Mouse (Mus musculus) lung, postnatal 0 days (tissue): ENCODE results near the gene Gm10642. TPM values are rescaled to one million over a fixed set of nuclear protein-coding genes. Genes with fewer than 3 reads are reported as not detected.

Source experiments
- ATAC-seq: fragments of 200-750 bp; cut with Nextera tagmentation; 2 replicates; pipeline ENCODE4 v1.8.0; 2017; ENCODE audit warnings: moderate library complexity
- DNase-seq: peaks from one replicate; pipeline ENCODE4 v3.0.0-alpha.2; 2016; ENCODE audit warnings: low spot score
- H3K27ac ChIP-seq: fragments of 300-500 bp; sonication (generic); 2 replicates; pipeline ENCODE4 v1.5.1; 2014; ENCODE audit warnings: antibody characterized with exemption, mild to moderate bottlenecking, low read length, mixed read lengths
- H3K27me3 ChIP-seq: fragments of 300-500 bp; sonication (generic); replicated peaks from 2 replicates; pipeline ENCODE4 v1.6.1; 2014; ENCODE audit warnings: low read length, mixed read lengths; ENCODE audit not compliant: insufficient read depth
- H3K36me3 ChIP-seq: fragments of 300-500 bp; sonication (generic); 2 replicates; pipeline ENCODE4 v1.6.1; 2014; ENCODE audit warnings: low read length, mixed read lengths; ENCODE audit not compliant: insufficient read depth
- H3K4me1 ChIP-seq: fragments of 300-500 bp; sonication (generic); 2 replicates; pipeline ENCODE4 v1.6.1; 2014; ENCODE audit warnings: antibody characterized with exemption, low read depth, low read length, mixed read lengths; ENCODE audit not compliant: insufficient read depth
- H3K4me2 ChIP-seq: fragments of 300-500 bp; sonication (generic); replicated peaks from 2 replicates; pipeline ENCODE4 v1.6.1; 2014; ENCODE audit warnings: low read depth, mild to moderate bottlenecking, low read length, moderate library complexity, mixed read lengths
- H3K4me3 ChIP-seq: fragments of 300-500 bp; sonication (generic); 2 replicates; pipeline ENCODE4 v1.5.1; 2014; ENCODE audit warnings: low read depth, low read length
- H3K9ac ChIP-seq: fragments of 300-500 bp; sonication (generic); replicated peaks from 2 replicates; pipeline ENCODE4 v1.6.1; 2014; ENCODE audit warnings: low read depth, mild to moderate bottlenecking
- H3K9me3 ChIP-seq: fragments of 300-500 bp; sonication (generic); 2 replicates; pipeline ENCODE4 v1.6.1; 2016; ENCODE audit warnings: low read length, mixed read lengths
- CTCF ChIP-seq: IDR thresholded peaks from 2 replicates; pipeline ENCODE4 v1.5.1; 2016; ENCODE audit warnings: antibody characterized with exemption, mild to moderate bottlenecking
- EP300 ChIP-seq: IDR thresholded peaks from 2 replicates; pipeline ENCODE4 v1.6.1; 2016; ENCODE audit warnings: antibody characterized with exemption, mild to moderate bottlenecking, control low read depth
- WGBS: fragments of 180-500 bp; shearing (Covaris S2); extraction: QIAGEN DNeasy Blood & Tissue Kit; methylation state at CpG from one replicate; pipeline ENCODE4 v1.1.7; 2014; 5-methylcytosine and 5-hydroxymethylcytosine counted together
- polyA plus RNA-seq: library from polyadenylated mRNA; unstranded; fragments of >200 nt; fragmentation: Nextera tagmentation; extraction: Ambion mirVana; gene quantifications from 2 replicates; pipeline ENCODE4 v1.2.1, GENCODE M21; 2015

Gm10642 gene
- polyA plus RNA-seq, result 1.7 and 1.8 TPM in 2 replicates

DNA sequence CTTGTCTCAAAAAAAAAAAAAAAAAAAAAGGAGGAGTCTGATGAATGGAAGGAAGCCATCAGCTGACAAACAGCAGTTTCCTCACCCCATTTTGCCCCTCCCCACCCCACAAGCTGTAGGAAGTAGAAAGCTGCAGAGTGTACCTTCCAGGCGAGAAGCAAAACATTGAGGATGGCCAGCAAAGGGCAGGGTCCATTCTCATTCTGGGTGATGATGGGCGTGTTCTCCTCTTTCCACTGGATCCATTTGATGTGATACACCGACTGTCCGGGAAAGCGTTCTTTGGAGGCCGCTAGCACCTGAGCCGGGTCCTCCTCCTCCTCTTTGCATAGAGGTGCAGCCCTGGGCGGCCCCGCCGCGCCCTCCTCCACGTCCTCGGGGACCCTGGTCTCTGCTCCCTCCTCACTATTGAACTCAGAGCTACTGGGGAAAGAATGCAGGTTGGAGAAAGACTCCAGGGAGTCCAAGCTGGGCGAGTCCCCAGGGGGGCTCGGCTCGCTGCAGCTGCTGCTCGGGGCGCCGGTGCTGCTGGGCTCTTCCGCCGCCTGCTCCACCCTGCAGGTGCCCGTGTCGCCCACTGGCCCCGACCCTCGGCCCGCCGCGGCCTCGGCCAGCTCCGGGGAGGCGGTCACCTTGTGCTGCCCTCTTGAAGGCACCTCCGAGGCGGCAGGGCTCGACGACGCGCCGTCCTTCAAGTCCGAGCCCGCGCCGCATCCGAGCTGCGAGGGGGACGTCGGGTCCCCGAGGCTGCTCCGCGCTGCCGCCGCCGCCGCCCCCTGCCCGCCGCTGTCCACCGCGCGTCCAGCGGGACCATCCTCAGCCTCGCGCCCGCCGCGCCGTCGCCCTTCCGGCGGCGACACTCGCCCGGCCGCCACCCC lies at the start of gene Gm10642:
TSS of gene Gm10642 (plus strand) at position 122 of the 878 bp plus-strand sequence.
- WGBS, result under 1% methylated on average over 46 of the region's 72 CpGs
- H3K4me2 ChIP-seq, result peak within 1 kb of the TSS; percentile 92
- no peaks in the 10 kb centered on the region for H3K36me3 ChIP-seq
- peak within 1 kb of the TSS; percentile 73 for H3K9ac ChIP-seq
- no peaks in the 10 kb centered on the region for H3K9me3 ChIP-seq
- ATAC-seq (peak; percentile 5), DNase-seq (peak; percentile 74)
- H3K27me3 ChIP-seq, result no peaks in the 10 kb centered on the region
- peak within 1 kb of the TSS; percentile 92 for H3K27ac ChIP-seq
- no peaks in the 10 kb centered on the region for H3K4me1 ChIP-seq
- TF ChIP-seq CTCF, result no peak
- TF ChIP-seq EP300, result no peak
- peak within 1 kb of the TSS; percentile 93 for H3K4me3 ChIP-seq

DNA sequence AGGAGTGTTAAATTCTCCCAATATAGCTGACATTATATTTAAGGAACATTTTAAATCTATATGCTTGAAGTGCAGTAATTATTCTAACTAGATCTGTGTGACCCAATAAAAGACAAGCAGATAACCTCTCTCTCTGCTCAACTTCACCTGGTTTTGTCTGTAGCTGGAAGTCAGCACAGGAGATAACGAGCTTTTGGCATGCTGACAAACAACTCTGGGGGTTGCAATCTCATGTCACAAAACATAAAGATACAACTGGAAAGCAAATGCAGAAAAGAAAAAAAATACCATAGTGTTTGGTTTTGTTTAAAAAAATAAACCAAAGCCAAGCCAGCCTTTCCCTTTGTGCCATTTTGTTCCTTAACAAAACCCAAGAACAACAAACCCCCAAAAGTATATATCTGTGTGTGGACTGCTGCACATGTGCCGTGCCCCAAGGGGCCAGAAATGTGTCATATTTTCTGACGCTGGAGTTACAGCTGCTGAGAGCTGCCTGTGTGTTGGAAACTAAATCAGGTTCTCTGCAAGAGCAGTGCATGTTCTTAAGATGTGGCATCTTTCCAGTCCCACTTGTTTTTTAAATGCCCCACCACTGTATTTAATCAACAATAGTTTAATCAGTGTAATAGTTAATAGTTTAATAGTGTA lies 44.9 kb upstream of the Gm10642 start:
- no peaks in the 10 kb centered on the region for H3K9me3 ChIP-seq
- DNase-seq (no peak), ATAC-seq (no peak)
- no peaks in the 10 kb centered on the region for H3K27me3 ChIP-seq
- H3K4me3 ChIP-seq, result no peak overlapping the region
- no peak overlapping the region for H3K9ac ChIP-seq
- 43% methylated on average over 3 of the region's 3 CpGs for WGBS
- TF ChIP-seq CTCF, result no peak
- TF ChIP-seq EP300, result no peak
- H3K4me2 ChIP-seq, result no peak overlapping the region
- no peak overlapping the region for H3K27ac ChIP-seq
- peaks cover 9% of the 10 kb centered on the region; the same call in 1 of the 2 replicates for H3K36me3 ChIP-seq
- H3K4me1 ChIP-seq, result no peaks in the 10 kb centered on the region

DNA sequence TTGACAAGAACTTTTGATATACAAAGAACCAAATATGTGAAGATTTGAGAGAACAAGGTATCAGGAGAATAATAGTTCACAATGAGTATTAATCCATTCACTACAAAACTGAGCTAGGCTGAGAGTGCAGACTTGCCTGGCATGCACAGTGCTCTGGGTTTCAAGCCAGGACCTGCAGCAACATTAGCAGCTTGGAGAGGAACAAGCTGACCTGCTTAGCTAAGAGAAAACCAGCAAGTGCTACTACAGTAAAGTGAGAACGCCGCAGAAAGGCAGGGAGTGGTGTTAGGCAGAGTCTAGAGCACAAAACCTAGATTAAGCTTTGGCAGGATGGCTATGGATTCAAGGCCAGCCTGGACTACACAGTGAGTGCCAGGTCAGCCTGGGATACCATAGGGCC lies 26.3 kb upstream of the Gm10642 start:
- H3K36me3 ChIP-seq, result 0 out of 2 replicates have a peak, but pooled peaks cover 2% of the 10 kb centered on the region
- no peak overlapping the region for H3K4me3 ChIP-seq
- no peak overlapping the region for H3K27ac ChIP-seq
- DNase-seq, result no peak
- no peak overlapping the region for H3K9ac ChIP-seq
- no peaks in the 10 kb centered on the region for H3K27me3 ChIP-seq
- WGBS, result 70% methylated on average over 2 of the region's 2 CpGs
- H3K4me2 ChIP-seq, result no peak overlapping the region
- ATAC-seq, result no peak
- H3K9me3 ChIP-seq, result no peaks in the 10 kb centered on the region
- no peaks in the 10 kb centered on the region for H3K4me1 ChIP-seq
- TF ChIP-seq EP300 (no peak), CTCF (no peak)

DNA sequence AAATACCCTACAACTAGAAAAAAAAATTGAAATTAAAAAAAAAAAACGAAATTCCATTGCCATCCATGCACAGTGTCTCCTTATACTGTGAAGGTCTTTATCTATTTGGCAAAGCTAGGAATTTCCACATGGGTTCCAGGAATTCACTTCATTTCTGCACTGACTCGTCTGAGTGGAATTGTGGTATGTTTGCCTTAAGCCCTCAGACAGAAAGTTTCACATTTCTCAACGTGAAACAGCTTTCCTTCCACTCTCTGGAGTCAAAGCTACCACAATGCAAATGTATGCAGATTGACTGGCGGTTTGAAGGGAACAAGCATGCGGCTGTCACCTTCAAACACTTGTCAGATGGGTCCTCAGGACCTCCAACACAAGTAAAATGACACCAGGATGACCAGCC lies 24.4 kb upstream of the Gm10642 start:
- Histone ChIP-seq H3K9ac (no peak overlapping the region), H3K4me2 (no peak overlapping the region), H3K27ac (no peak overlapping the region), H3K27me3 (no peaks in the 10 kb centered on the region), H3K36me3 (no peaks in the 10 kb centered on the region), H3K9me3 (no peaks in the 10 kb centered on the region), H3K4me3 (no peak overlapping the region), H3K4me1 (no peaks in the 10 kb centered on the region)
- ATAC-seq, result peak; percentile 82
- peak; percentile 76 for DNase-seq
- peak; percentile 96 for TF ChIP-seq EP300
- TF ChIP-seq CTCF, result no peak
- 18% methylated on average over 5 of the region's 5 CpGs for WGBS

DNA sequence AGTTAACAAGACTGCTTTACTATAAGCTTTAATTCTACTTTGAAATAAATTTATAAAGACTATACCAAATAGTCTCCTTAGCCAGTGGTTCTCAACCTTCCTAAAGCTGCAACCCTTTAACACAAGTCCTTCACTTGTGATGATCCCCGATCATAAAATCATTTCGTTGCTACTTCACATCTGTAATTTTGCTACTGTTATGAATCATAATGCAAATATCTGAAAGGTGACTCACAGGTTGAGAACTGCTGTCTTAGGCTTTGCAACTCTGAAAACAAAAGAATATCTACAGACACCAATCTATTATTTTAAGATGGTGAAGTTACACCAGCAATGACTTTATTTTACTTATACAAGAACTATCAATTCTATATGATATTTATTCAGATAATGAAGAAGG lies 19.3 kb upstream of the Gm10642 start:
- Histone ChIP-seq H3K4me2 (no peak overlapping the region), H3K36me3 (no peaks in the 10 kb centered on the region), H3K27me3 (no peaks in the 10 kb centered on the region), H3K27ac (no peak overlapping the region), H3K9ac (no peak overlapping the region), H3K4me1 (no peaks in the 10 kb centered on the region), H3K4me3 (no peak overlapping the region), H3K9me3 (no peaks in the 10 kb centered on the region)
- 83% methylated on average over 2 of the region's 2 CpGs for WGBS
- ATAC-seq, result no peak
- DNase-seq, result no peak
- TF ChIP-seq EP300 (no peak), CTCF (no peak)

DNA sequence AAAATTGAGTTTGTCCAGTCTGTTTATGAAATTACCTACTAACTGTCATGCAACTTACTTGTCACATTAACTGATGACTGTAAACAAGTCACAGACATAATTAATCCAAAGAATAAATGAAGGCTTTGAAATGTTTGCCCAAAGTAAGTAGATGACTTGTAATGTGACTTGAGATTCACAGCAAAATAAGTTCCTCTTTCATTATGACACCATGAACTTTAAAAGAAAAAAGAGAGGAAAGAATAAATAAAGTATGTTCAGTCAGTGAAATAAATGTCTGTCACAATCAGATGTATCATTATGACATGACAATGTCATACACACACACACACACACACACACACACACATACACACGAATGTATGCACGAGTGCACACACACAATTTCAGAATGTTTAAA lies 5.8 kb upstream of the Gm10642 start:
- no peak overlapping the region for H3K9ac ChIP-seq
- H3K4me2 ChIP-seq, result no peak overlapping the region
- H3K4me1 ChIP-seq, result no peaks in the 10 kb centered on the region
- TF ChIP-seq CTCF, result no peak
- no peak for TF ChIP-seq EP300
- H3K27ac ChIP-seq, result no peak overlapping the region
- H3K4me3 ChIP-seq, result no peak overlapping the region
- WGBS, result 82% methylated on average over 2 of the region's 2 CpGs
- H3K36me3 ChIP-seq, result no peaks in the 10 kb centered on the region
- H3K27me3 ChIP-seq, result no peaks in the 10 kb centered on the region
- DNase-seq (no peak), ATAC-seq (no peak)
- H3K9me3 ChIP-seq, result no peaks in the 10 kb centered on the region
